Mouse (Mus musculus): ENCODE measurements around the gene Ext2. TPM values are rescaled to one million over a fixed set of nuclear protein-coding genes. Genes with fewer than 3 reads are reported as not detected.

Ext2 gene
- polyA plus RNA-seq, 1 experiment from 2014 or later = 68.3 TPM

DNA sequence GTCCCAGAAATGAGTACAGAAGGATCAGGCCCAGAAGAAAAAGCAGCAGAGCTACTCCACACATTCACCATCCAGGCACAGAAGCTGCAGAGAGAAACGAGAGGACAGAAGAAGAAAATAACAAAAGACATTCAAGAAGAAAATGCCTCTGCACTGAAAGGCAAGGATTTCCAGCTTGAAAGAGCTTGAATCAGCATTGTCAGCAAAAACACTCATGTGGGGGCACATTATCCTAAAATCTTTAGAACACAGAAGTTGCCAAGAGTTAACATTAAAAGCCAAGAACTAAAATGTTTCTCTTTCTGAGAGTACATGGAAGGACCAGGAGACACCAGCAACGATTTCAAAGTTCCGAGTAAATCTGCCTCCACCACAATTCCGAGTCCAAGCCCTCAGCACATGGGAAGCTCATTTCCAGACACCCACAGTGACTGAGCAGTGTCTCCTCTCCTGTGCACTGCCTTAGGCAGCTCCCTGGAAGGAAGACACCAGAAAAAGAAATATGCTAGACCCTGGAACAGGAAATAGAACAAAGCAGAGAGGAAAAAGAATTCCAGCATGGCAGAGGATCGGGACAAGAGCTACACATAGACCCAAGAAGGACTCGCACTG is 69.1 kb downstream of the Ext2 start:
- peaks cover 30% of the 10 kb centered on the region for H3K4me1 ChIP-seq
- no peak overlapping the region for H3K9ac ChIP-seq
- no peaks in the 10 kb centered on the region for H3K27me3 ChIP-seq (replicated peaks)
- no peaks in the 10 kb centered on the region for H3K9me3 ChIP-seq
- WGBS = 75% methylated on average over 6 of the region's 6 CpGs
- no peaks in the 10 kb centered on the region for H3K36me3 ChIP-seq
- H3K4me2 ChIP-seq = no peak overlapping the region
- H3K27ac ChIP-seq (replicated peaks) = no peak overlapping the region
- no peak overlapping the region for H3K4me3 ChIP-seq
- ATAC-seq (ENCODE audit: extremely low read depth, insufficient number of reproducible peaks, low FRiP score, low TSS enrichment) = no peak

DNA sequence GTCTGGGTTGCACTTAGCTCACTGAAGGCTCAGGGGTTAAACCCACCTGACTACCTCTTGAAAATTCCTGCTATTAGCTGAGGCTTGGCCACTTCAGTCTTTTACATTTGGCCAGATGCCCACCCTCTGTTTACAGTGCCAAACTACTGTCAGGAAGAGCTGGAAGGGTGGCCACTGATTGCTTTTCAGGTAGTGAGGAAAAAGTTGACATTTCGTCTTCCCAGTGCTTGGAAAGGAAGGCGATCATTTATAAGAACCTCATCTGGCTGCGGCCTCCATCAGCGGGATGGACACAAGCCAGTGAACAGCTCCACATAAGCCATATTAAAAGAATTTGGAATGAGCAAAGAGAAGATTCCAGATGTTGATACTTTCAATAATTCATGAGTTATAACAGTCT is 72.7 kb downstream of the Ext2 start:
- Histone ChIP-seq H3K9ac (no peak overlapping the region), H3K27ac (replicated peaks) (no peak overlapping the region), H3K36me3 (no peaks in the 10 kb centered on the region), H3K9me3 (no peaks in the 10 kb centered on the region), H3K4me2 (no peak overlapping the region), H3K27me3 (replicated peaks) (no peaks in the 10 kb centered on the region), H3K4me3 (no peak overlapping the region), H3K4me1 (peaks cover 28% of the 10 kb centered on the region)
- 77% methylated on average over 4 of the region's 4 CpGs for WGBS
- no peak for ATAC-seq (ENCODE audit: extremely low read depth, insufficient number of reproducible peaks, low FRiP score, low TSS enrichment)

DNA sequence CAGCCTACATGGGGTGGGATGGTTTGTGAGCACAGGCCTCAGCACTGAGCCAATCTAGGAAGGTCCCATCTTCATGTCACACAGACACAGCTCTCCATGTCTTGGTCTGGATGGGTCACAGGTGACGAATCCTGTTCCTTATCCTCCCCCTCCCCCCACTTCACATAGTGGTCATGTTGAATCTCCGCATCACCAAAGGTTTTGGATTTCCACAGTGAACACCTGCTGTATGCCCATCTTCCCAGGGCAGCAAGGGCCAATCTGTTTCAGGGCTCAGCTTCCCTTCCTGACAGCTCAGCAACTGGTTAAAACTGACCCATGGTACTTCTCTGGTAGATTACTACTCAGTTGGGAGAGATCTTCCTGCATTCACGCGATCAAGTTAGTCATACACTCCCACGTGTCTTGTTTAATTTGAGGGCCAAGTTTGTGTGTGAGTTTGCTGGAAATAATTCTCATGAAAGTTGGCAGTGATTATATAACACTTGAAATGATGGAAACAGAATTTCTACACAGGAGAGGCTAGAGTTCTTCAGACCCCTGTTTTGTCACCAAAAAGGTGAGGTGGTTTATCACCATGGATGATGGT is 74.7 kb downstream of the Ext2 start:
- H3K4me1 ChIP-seq = peaks cover 28% of the 10 kb centered on the region
- WGBS = 81% methylated on average over 5 of the region's 5 CpGs

DNA sequence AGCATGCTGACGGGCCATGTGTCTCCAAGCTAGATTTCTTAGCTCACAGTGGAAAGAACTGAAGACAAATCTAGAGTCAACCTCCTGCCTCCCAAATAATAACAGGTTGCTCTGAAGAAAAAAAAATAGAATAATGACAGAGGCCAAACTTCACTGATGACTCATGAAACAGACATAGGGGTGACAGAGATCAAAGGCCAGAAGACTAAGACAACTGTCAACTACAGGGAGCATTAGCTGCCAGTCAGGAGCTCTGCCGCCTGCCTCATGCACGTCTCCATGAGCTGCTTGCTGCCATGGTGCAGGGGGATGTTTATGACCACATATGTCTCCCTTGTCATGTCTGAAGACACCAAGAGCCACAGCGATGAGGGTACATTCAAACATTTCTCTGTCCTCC is 75.7 kb downstream of the Ext2 start:
- H3K27me3 ChIP-seq (replicated peaks) = no peaks in the 10 kb centered on the region
- peaks cover 33% of the 10 kb centered on the region for H3K4me1 ChIP-seq
- no peak for ATAC-seq (ENCODE audit: extremely low read depth, insufficient number of reproducible peaks, low FRiP score, low TSS enrichment)
- H3K9ac ChIP-seq = no peak overlapping the region
- 77% methylated on average over 4 of the region's 4 CpGs for WGBS
- no peak overlapping the region for H3K27ac ChIP-seq (replicated peaks)
- H3K36me3 ChIP-seq = no peaks in the 10 kb centered on the region
- no peaks in the 10 kb centered on the region for H3K9me3 ChIP-seq
- H3K4me2 ChIP-seq = no peak overlapping the region
- no peak overlapping the region for H3K4me3 ChIP-seq

More for the DNA sequence above, 74.7 kb downstream of the Ext2 start:
- H3K4me2 ChIP-seq = no peak overlapping the region
- H3K27me3 ChIP-seq (replicated peaks) = no peaks in the 10 kb centered on the region
- H3K9me3 ChIP-seq = no peaks in the 10 kb centered on the region
- ATAC-seq (ENCODE audit: extremely low read depth, insufficient number of reproducible peaks, low FRiP score, low TSS enrichment) = no peak
- no peak overlapping the region for H3K27ac ChIP-seq (replicated peaks)
- H3K4me3 ChIP-seq = no peak overlapping the region
- H3K9ac ChIP-seq = no peak overlapping the region
- no peaks in the 10 kb centered on the region for H3K36me3 ChIP-seq

DNA sequence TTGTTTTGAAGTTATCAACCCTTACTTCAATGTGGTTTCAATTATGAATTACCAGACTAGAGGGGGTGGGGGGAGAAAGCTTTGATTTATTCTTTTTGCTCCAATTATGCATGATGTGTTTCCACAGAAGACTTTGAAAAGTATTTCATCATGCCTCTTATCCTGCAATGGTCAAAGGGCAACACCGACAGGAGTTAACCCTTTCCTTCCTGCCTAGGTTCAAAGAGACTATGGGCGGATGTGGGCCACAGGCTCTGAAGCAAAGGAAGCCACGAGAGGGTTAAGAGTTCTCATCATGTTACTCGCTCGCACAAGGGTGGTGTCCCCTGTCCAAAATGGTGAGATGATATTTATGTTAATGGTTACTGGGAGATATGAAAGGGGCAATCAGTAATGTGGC is 76.2 kb downstream of the Ext2 start:
- ATAC-seq (ENCODE audit: extremely low read depth, insufficient number of reproducible peaks, low FRiP score, low TSS enrichment) = no peak
- Histone ChIP-seq H3K36me3 (no peaks in the 10 kb centered on the region), H3K27me3 (replicated peaks) (no peaks in the 10 kb centered on the region), H3K4me2 (no peak overlapping the region), H3K4me1 (peaks cover 33% of the 10 kb centered on the region), H3K4me3 (no peak overlapping the region), H3K9ac (no peak overlapping the region), H3K27ac (replicated peaks) (no peak overlapping the region), H3K9me3 (no peaks in the 10 kb centered on the region)
- WGBS = 66% methylated on average over 5 of the region's 5 CpGs

DNA sequence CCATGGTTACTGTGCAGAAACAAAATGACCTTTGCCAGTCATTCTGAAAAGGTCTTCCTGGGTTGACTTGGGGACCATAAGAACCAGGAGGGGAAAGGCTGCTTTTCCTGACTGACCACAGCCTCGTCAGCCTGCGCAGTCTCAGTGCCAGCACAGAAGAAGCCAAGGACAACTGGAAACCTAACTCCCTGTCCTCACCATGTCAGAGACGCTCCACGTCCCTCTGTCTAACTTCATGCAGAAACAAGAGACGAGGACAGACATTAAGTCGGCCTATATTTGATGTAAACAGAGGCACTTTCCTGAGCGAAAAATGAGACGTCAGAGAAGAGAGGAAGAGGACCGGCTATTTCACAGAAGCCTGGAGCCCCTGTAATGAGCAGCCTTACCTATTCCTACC is 76.6 kb downstream of the Ext2 start:
- no peak for ATAC-seq (ENCODE audit: extremely low read depth, insufficient number of reproducible peaks, low FRiP score, low TSS enrichment)
- H3K4me1 ChIP-seq = peaks cover 33% of the 10 kb centered on the region
- no peaks in the 10 kb centered on the region for H3K27me3 ChIP-seq (replicated peaks)
- H3K4me2 ChIP-seq = no peak overlapping the region
- H3K9me3 ChIP-seq = no peaks in the 10 kb centered on the region
- WGBS = 56% methylated on average over 9 of the region's 9 CpGs
- no peak overlapping the region for H3K4me3 ChIP-seq
- H3K36me3 ChIP-seq = no peaks in the 10 kb centered on the region
- no peak overlapping the region for H3K27ac ChIP-seq (replicated peaks)
- peak overlapping the region; percentile 14; the same call in 1 of the 2 replicates for H3K9ac ChIP-seq

DNA sequence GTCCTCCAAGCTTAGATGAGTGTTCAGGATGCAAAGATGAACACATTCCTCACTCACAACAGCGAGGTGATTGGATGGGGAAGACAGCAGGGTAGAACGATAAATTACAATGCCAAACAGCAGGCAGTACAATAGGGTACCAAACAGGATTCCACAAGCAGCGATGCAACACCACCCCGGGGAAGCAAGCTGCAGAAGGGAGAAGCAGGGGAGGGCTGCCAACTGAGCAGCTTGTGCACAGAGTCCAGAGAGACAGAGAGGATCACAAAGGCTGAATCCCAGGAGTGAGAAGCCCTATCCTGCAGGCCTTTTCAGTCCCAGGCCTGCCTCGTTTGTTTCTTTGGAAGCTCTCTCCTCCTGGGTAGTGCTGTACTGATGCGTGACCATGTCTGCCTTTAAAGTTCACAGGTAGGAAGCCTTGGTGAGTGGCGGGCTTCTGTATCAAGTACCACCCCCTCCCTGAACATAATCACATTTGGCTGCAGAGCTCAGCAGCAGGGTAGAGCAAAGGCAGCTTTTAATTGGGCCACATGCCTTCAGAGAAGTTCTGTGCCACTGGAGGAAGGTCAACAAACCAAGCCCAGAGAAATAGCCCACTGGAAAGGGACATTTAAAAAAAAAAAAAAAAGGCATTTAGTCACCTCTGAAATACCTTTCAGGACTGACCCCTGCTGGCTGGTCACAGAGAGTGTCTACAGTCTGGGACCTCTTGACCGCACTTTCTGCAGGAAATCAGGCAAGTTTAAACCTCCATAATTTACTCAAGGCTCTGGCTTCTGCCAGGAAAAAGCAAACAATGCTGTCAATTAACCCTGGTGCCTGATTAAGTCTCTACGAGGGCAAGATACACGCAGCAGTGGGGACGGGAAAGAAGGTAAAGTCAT is 77.8 kb downstream of the Ext2 start:
- WGBS = 49% methylated on average over 11 of the region's 11 CpGs
- no peaks in the 10 kb centered on the region for H3K9me3 ChIP-seq
- H3K9ac ChIP-seq = no peak overlapping the region
- H3K4me1 ChIP-seq = peaks cover 37% of the 10 kb centered on the region
- H3K36me3 ChIP-seq = no peaks in the 10 kb centered on the region
- H3K4me2 ChIP-seq = no peak overlapping the region
- no peak overlapping the region for H3K27ac ChIP-seq (replicated peaks)
- H3K27me3 ChIP-seq (replicated peaks) = no peaks in the 10 kb centered on the region
- H3K4me3 ChIP-seq = no peak overlapping the region
- no peak for ATAC-seq (ENCODE audit: extremely low read depth, insufficient number of reproducible peaks, low FRiP score, low TSS enrichment)

DNA sequence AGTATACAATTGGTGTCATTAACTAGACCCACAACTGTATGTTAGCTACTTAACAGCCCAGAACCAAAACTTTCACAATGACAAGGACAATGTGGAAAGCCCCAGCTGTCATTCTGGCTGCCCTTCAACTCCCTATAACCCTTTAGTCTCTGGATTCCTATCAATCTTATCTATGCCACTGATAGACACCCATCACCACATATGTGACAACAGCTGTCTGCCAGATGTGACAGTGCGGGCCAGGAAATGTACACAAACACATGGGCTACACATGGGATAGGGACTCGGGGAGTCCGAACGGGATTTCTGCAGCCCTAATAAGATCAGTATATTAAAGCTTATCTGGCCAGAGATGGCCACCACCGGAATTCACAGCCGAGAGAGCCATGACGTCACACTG is 80.7 kb downstream of the Ext2 start:
- Histone ChIP-seq H3K4me2 (no peak overlapping the region), H3K27ac (replicated peaks) (no peak overlapping the region), H3K4me1 (peaks cover 41% of the 10 kb centered on the region), H3K27me3 (replicated peaks) (no peaks in the 10 kb centered on the region), H3K4me3 (no peak overlapping the region), H3K9me3 (no peaks in the 10 kb centered on the region), H3K9ac (no peak overlapping the region), H3K36me3 (peaks cover 15% of the 10 kb centered on the region)
- ATAC-seq (ENCODE audit: extremely low read depth, insufficient number of reproducible peaks, low FRiP score, low TSS enrichment) = no peak
- WGBS = 35% methylated on average over 7 of the region's 7 CpGs

DNA sequence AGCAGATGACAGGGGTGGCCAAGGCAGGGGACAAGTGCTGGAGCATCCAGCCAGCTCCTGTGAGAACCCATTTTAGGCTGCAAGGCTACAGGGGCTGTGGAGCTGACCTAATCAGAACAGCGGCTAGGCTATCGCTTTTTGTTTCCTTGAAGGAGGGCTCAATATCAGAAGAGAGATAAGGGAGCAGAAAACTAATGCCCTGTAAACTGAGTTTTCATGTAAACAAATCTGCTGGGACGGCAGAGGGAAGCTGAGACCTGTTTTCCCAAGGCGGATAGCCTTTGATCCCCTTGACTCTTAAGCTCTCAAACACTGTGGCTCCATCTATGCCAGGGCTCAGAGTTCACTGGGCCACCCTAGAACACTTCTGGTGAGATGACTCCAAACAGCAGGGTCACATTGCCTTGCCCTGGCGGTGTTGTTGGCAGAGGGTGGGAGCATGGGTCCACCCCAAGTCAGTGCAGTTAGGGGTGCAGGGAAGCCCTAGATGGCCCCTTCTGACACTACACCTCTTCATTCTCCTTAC is 83.3 kb downstream of the Ext2 start:
- peaks cover 21% of the 10 kb centered on the region for H3K4me1 ChIP-seq
- 35% methylated on average over 5 of the region's 5 CpGs for WGBS
- ATAC-seq (ENCODE audit: extremely low read depth, insufficient number of reproducible peaks, low FRiP score, low TSS enrichment) = no peak
- no peak overlapping the region for H3K9ac ChIP-seq
- no peak overlapping the region for H3K4me3 ChIP-seq
- no peaks in the 10 kb centered on the region for H3K9me3 ChIP-seq
- H3K27me3 ChIP-seq (replicated peaks) = no peaks in the 10 kb centered on the region
- H3K36me3 ChIP-seq = peaks cover 28% of the 10 kb centered on the region
- no peak overlapping the region for H3K4me2 ChIP-seq
- H3K27ac ChIP-seq (replicated peaks) = no peak overlapping the region

DNA sequence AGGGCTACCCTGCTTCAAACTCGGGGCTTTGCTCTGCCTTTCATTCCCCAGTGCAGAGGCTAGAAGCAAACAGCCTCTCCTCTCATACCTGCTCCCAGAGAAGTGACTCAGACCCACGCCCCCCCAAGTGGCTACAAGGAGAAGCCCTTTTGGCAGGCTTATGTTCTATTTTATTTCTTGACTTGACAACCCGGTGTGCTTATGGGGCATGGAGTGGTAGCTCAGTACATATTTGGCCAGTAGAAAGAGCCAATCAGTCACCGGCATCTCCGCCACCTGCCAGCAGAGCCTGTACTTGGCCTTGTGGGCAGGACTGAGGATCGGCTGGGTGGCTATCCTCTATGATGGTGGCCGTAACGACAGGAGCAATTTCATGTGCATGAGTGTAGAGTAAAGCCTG is 85.2 kb downstream of the Ext2 start:
- no peak overlapping the region for H3K4me3 ChIP-seq
- WGBS = 79% methylated on average over 8 of the region's 8 CpGs
- no peak overlapping the region for H3K9ac ChIP-seq
- H3K4me2 ChIP-seq = no peak overlapping the region
- ATAC-seq (ENCODE audit: extremely low read depth, insufficient number of reproducible peaks, low FRiP score, low TSS enrichment) = no peak
- H3K9me3 ChIP-seq = no peaks in the 10 kb centered on the region
- H3K36me3 ChIP-seq = peaks cover 28% of the 10 kb centered on the region
- H3K27ac ChIP-seq (replicated peaks) = no peak overlapping the region
- H3K4me1 ChIP-seq = peaks cover 31% of the 10 kb centered on the region
- H3K27me3 ChIP-seq (replicated peaks) = no peaks in the 10 kb centered on the region

DNA sequence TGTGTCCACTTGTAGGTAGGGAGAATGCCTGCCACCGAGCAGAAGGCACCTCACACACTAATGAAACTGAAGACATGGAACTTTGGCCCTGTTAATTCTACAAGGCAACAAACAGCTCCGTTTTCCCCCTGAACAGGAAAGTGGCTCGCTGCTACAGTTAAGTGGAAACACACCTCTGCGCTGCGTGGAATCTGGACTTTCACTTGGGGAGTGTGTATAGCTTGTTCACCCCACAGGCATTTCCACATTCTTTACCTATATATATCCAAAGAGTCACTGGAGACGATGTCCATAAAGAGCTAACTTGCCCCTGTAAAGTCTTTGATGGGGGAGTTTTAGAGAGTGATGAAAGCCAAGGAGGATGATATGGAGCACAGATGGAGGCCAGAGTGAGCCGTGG is 89.7 kb downstream of the Ext2 start:
- Histone ChIP-seq H3K27ac (replicated peaks) (no peak overlapping the region), H3K27me3 (replicated peaks) (no peaks in the 10 kb centered on the region), H3K4me3 (no peak overlapping the region), H3K4me2 (no peak overlapping the region), H3K9me3 (no peaks in the 10 kb centered on the region), H3K36me3 (peaks cover 31% of the 10 kb centered on the region), H3K9ac (no peak overlapping the region), H3K4me1 (peaks cover 16% of the 10 kb centered on the region)
- WGBS = 43% methylated on average over 7 of the region's 7 CpGs
- no peak for ATAC-seq (ENCODE audit: extremely low read depth, insufficient number of reproducible peaks, low FRiP score, low TSS enrichment)

Measured in heart, embryonic 13.5 days (tissue).